Comparison of ENCODE assay signal across 8 mouse cellular contexts in genomic region chr13:49362364-49362763, GRCm38 (mm10). TPM values are rescaled to one million over a fixed set of nuclear protein-coding genes. Genes with fewer than 3 reads are reported as not detected.
DNase-seq lines count a peak whose midpoint lies in the region; ATAC-seq and TF ChIP-seq lines count a peak whose summit lies in the region.

No protein-coding gene starts in this region.

- peaks cover 33% of the 10 kb centered on the region for H3K4me1 ChIP-seq in kidney, adult 2 months (ENCODE audit: control insufficient read depth, insufficient read depth, low read length)
- H3K4me1 ChIP-seq in E14TG2a.4 (replicated peaks; ENCODE audit: low read depth, low read length) = peaks cover 58% of the 10 kb centered on the region
- H3K4me1 ChIP-seq in heart, embryonic 13.5 days = peaks cover 81% of the 10 kb centered on the region

- H3K27me3 ChIP-seq in kidney, adult 2 months (replicated peaks; ENCODE audit: control insufficient read depth, insufficient read depth, low read length) = no peaks in the 10 kb centered on the region
- no peaks in the 10 kb centered on the region for H3K27me3 ChIP-seq in E14TG2a.4 (ENCODE audit: insufficient read depth, low read length)
- H3K27me3 ChIP-seq in heart, embryonic 13.5 days (replicated peaks) = no peaks in the 10 kb centered on the region

- WGBS in kidney, adult 2 months = 58% methylated on average over 7 of the region's 7 CpGs
- 56% methylated on average over 7 of the region's 7 CpGs for WGBS in heart, embryonic 13.5 days

- DNase-seq in kidney, adult 2 months = no peak
- no peak for DNase-seq in kidney, postnatal 36 days
- DNase-seq in 3134 (ENCODE audit: extremely low read depth, insufficient read length, low spot score) = peak; percentile 62
- DNase-seq in embryo, embryonic 10 days (ENCODE audit: low spot score) = no peak
- no peak for DNase-seq in thymus, postnatal 4 days

- H3K27ac ChIP-seq in kidney, adult 2 months (ENCODE audit: insufficient read depth, low read depth, low read length) = peak overlapping the region; percentile 34; the same call in 1 of the 2 replicates
- peak overlapping the region; percentile 91 for H3K27ac ChIP-seq in heart, embryonic 13.5 days (replicated peaks)

- peak overlapping the region; percentile 28; the same call in 1 of the 2 replicates for H3K9ac ChIP-seq in heart, embryonic 13.5 days

- no peak overlapping the region for H3K4me3 ChIP-seq in kidney, adult 2 months (ENCODE audit: insufficient read depth, low read depth, low read length)
- 0 out of 2 replicates have a peak overlapping the region, but pooled peaks have one; percentile 13 for H3K4me3 ChIP-seq in E14TG2a.4 (replicated peaks; ENCODE audit: low read length)
- H3K4me3 ChIP-seq in heart, embryonic 13.5 days = no peak overlapping the region

- H3K4me2 ChIP-seq in heart, embryonic 13.5 days = peak overlapping the region; percentile 49

- no peaks in the 10 kb centered on the region for H3K36me3 ChIP-seq in kidney, adult 2 months (ENCODE audit: control insufficient read depth, insufficient read depth, low read length)
- H3K36me3 ChIP-seq in E14TG2a.4 (ENCODE audit: insufficient read depth, low read length) = peaks cover 12% of the 10 kb centered on the region
- peaks cover 15% of the 10 kb centered on the region for H3K36me3 ChIP-seq in heart, embryonic 13.5 days

- no peaks in the 10 kb centered on the region for H3K9me3 ChIP-seq in E14TG2a.4 (ENCODE audit: low read length)
- no peaks in the 10 kb centered on the region for H3K9me3 ChIP-seq in heart, embryonic 13.5 days

- no peak for ATAC-seq in heart, embryonic 13.5 days (ENCODE audit: extremely low read depth, insufficient number of reproducible peaks, low FRiP score, low TSS enrichment)
- ATAC-seq in megakaryocyte-erythroid progenitor cell, adult 5-6 weeks (replicated peaks; ENCODE audit: low FRiP score, low TSS enrichment, poor library complexity, severe bottlenecking) = no peak

- no peak for TF ChIP-seq CTCF in kidney, adult 2 months (conservative IDR thresholded peaks at IDR 0.05; ENCODE audit: insufficient read depth, insufficient read length, low read depth, low read length)
- no peak for TF ChIP-seq CTCF in E14TG2a.4 (conservative IDR thresholded peaks at IDR 0.05; ENCODE audit: low read length)

- TF ChIP-seq POLR2A in kidney, adult 2 months (IDR thresholded peaks at IDR 0.05; ENCODE audit: low read depth, low read length) = no peak

RNA-seq across cellular contexts. Expression of gene Bicd2, which starts 21.0 kb away (rescaled TPM):
- polyA plus RNA-seq in kidney, adult 2 months (2012; rRNA removed) = 17.0 and 17.6 TPM in 2 replicates
- 38.7 and 40.6 TPM in 2 replicates for polyA plus RNA-seq in heart, embryonic 13.5 days (2015; fragmentation: Nextera tagmentation; extraction: Ambion mirVana)
- 14.8 and 16.1 TPM in 2 replicates for total RNA-seq in megakaryocyte-erythroid progenitor cell, adult 5-6 weeks (2014; fragmentation: Nextera tagmentation)
- 18.3 and 26.2 TPM in 2 replicates for total RNA-seq in megakaryocyte-erythroid progenitor cell, adult 5-6 weeks (2017)

RNA-seq across cellular contexts. Expression of gene Fgd3, which starts 42.3 kb away (rescaled TPM):
- 6.2 and 6.3 TPM in 2 replicates for polyA plus RNA-seq in kidney, adult 2 months (2012; rRNA removed)
- 0.05 and 0.23 TPM in 2 replicates for polyA plus RNA-seq in heart, embryonic 13.5 days (2015; fragmentation: Nextera tagmentation; extraction: Ambion mirVana)
- 4.5 and 5.0 TPM in 2 replicates for total RNA-seq in megakaryocyte-erythroid progenitor cell, adult 5-6 weeks (2014; fragmentation: Nextera tagmentation)
- 4.6 and 5.2 TPM in 2 replicates for total RNA-seq in megakaryocyte-erythroid progenitor cell, adult 5-6 weeks (2017)

RNA-seq across cellular contexts. Expression of gene Ippk, which starts 58.7 kb away (rescaled TPM):
- 6.5 and 7.1 TPM in 2 replicates for polyA plus RNA-seq in kidney, adult 2 months (2012; rRNA removed)
- 11.5 and 12.5 TPM in 2 replicates for polyA plus RNA-seq in heart, embryonic 13.5 days (2015; fragmentation: Nextera tagmentation; extraction: Ambion mirVana)
- total RNA-seq in megakaryocyte-erythroid progenitor cell, adult 5-6 weeks (2014; fragmentation: Nextera tagmentation) = 8.9 and 9.8 TPM in 2 replicates
- 13.0 and 13.2 TPM in 2 replicates for total RNA-seq in megakaryocyte-erythroid progenitor cell, adult 5-6 weeks (2017)
